Mouse (Mus musculus): ENCODE results near the gene Prtn3.

DNA sequence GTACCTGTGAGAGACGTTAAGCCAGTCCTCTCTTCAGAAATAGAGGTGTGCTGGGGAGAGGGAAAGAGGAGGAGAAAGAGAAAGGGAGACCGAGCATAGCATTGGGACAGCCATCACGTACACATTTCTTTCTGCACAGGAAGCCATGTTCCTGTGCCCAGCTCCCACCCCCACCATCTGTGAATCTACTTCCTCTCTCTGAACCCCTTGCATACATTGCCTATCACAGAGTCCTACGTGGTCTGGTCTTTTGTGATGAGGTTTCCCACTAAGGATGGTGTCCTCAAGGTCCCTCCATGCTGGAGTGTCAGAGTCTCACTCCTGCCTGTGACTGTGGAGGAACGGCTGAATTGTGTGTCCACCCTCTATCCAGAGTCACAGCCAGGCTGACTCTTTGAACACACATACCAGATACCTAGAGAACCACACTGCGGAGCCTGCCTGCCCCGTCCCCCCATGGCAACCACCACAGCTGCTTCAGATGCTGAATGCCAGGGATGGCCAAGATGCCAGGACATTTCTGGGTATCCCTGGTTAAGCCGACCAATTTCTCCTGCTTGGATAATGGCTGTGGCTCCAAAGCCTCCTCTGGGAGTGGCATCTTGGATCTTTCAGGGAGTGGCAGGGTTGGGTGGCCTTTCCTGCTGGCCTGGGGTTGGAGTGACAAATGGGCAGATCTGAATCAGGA lies 24.2 kb upstream of the Prtn3 start:
- TF ChIP-seq CTCF (IDR thresholded peaks at IDR 0.05; ENCODE audit: control insufficient read depth, insufficient read depth, insufficient replicate concordance, low read depth, low read length) (no peak), POLR2A (IDR thresholded peaks at IDR 0.05; ENCODE audit: control insufficient read depth, low read depth, low read length) (no peak)
